Mouse (Mus musculus) intestine, embryonic 16.5 days (tissue): ENCODE results near the gene Dmbt1. TPM values are rescaled to one million over a fixed set of nuclear protein-coding genes. Genes with fewer than 3 reads are reported as not detected.

ENCODE experiments used
- ATAC-seq: fragments of 200-750 bp; cut with Nextera tagmentation; 2 replicates; pipeline ENCODE4 v1.8.0; 2017; ENCODE audit warnings: moderate TSS enrichment, moderate library complexity
- H3K27ac ChIP-seq: fragments of 300-500 bp; sonication (generic); 2 replicates; pipeline ENCODE4 v1.5.1; 2014; ENCODE audit warnings: mild to moderate bottlenecking, low read length
- H3K27me3 ChIP-seq: fragments of 300-500 bp; sonication (generic); replicated peaks from 2 replicates; pipeline ENCODE4 v1.6.1; 2014; ENCODE audit warnings: low read length, control low read depth, mixed read lengths; ENCODE audit not compliant: control insufficient read depth, insufficient read depth
- H3K36me3 ChIP-seq: fragments of 300-500 bp; sonication (generic); 2 replicates; pipeline ENCODE4 v1.6.1; 2014; ENCODE audit warnings: low read length, control low read depth; ENCODE audit not compliant: control insufficient read depth, insufficient read depth
- H3K4me1 ChIP-seq: fragments of 300-500 bp; sonication (generic); 2 replicates; pipeline ENCODE4 v1.6.1; 2014; ENCODE audit warnings: low read length, control low read depth, mixed read lengths; ENCODE audit not compliant: control insufficient read depth, insufficient read depth
- H3K4me2 ChIP-seq: fragments of 300-500 bp; sonication (generic); 2 replicates; pipeline ENCODE4 v1.6.1; 2014; ENCODE audit warnings: low read depth, low read length, control low read depth
- H3K4me3 ChIP-seq: fragments of 300-500 bp; sonication (generic); 2 replicates; pipeline ENCODE4 v1.5.1; 2014; ENCODE audit warnings: mild to moderate bottlenecking, low read length
- H3K9ac ChIP-seq: fragments of 300-500 bp; sonication (generic); 2 replicates; pipeline ENCODE4 v1.6.1; 2014; ENCODE audit warnings: low read depth, low read length
- H3K9me3 ChIP-seq: fragments of 300-500 bp; sonication (generic); 2 replicates; pipeline ENCODE4 v1.6.1; 2016; ENCODE audit warnings: low read length, control low read depth; ENCODE audit not compliant: control insufficient read depth
- WGBS: fragments of 180-500 bp; shearing (Covaris S2); extraction: QIAGEN DNeasy Blood & Tissue Kit; methylation state at CpG from one replicate; pipeline ENCODE4 v1.1.7; 2014; 5-methylcytosine and 5-hydroxymethylcytosine counted together
- polyA plus RNA-seq: library from polyadenylated mRNA; unstranded; fragments of >200 nt; fragmentation: Nextera tagmentation; extraction: Ambion mirVana; gene quantifications from 2 replicates; pipeline ENCODE4 v1.2.1, GENCODE M21; 2015

Gene Dmbt1
- polyA plus RNA-seq, 1 experiment from 2014 or later = 209 TPM

- Histone ChIP-seq H3K4me2 (no peak overlapping the region), H3K9me3 (no peaks in the 10 kb centered on the region), H3K4me1 (no peaks in the 10 kb centered on the region), H3K36me3 (no peaks in the 10 kb centered on the region), H3K4me3 (no peak overlapping the region), H3K27ac (no peak overlapping the region), H3K9ac (no peak overlapping the region), H3K27me3 (no peaks in the 10 kb centered on the region)
- 50% methylated on average over 8 of the region's 8 CpGs for WGBS
- ATAC-seq = no peak
Measured at GRCm38 (mm10) chr7:130993907-130994306, 37.9 kb upstream of the Dmbt1 start.

- ATAC-seq = peak; percentile 94
- Histone ChIP-seq H3K4me2 (no peak overlapping the region), H3K27me3 (no peaks in the 10 kb centered on the region), H3K36me3 (no peaks in the 10 kb centered on the region), H3K9ac (no peak overlapping the region), H3K27ac (no peak overlapping the region), H3K4me1 (peaks cover 4% of the 10 kb centered on the region; the same call in 1 of the 2 replicates), H3K9me3 (0 out of 2 replicates have a peak, but pooled peaks cover 6% of the 10 kb centered on the region), H3K4me3 (no peak overlapping the region)
- 60% methylated on average over 12 of the region's 12 CpGs for whole genome bisulfite sequencing
Measured at GRCm38 (mm10) chr7:131001976-131002726, 29.7 kb upstream of the Dmbt1 start.

DNA sequence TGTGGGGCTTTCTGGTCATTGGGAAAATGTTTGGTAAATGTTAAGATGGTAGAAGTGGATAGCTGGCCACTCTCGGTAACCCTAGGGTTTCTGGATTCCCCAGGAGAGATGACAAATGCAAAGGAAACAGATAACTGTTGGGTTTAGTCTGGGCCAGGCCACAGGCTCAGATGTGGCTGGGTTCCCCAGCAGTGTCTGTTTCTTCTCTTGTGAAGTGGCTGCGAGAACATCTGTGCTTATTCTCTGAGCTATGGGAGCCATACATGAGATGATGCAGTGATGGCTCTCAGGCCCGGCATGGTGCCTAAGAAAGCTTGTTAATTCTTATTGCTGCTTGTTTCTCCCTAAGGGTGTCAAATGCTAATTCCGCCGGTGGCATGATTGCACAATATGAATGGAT lies 27.8 kb upstream of the Dmbt1 start:
- Histone ChIP-seq H3K4me1 (peaks cover 8% of the 10 kb centered on the region), H3K9ac (no peak overlapping the region), H3K36me3 (no peaks in the 10 kb centered on the region), H3K27ac (no peak overlapping the region), H3K9me3 (0 out of 2 replicates have a peak, but pooled peaks cover 6% of the 10 kb centered on the region), H3K4me2 (no peak overlapping the region), H3K27me3 (no peaks in the 10 kb centered on the region), H3K4me3 (no peak overlapping the region)
- ATAC-seq = no peak
- WGBS = 77% methylated on average over 5 of the region's 5 CpGs

- Histone ChIP-seq H3K4me1 (peaks cover 10% of the 10 kb centered on the region), H3K4me2 (no peak overlapping the region), H3K9me3 (0 out of 2 replicates have a peak, but pooled peaks cover 6% of the 10 kb centered on the region), H3K27me3 (no peaks in the 10 kb centered on the region), H3K27ac (no peak overlapping the region), H3K4me3 (no peak overlapping the region), H3K9ac (no peak overlapping the region), H3K36me3 (no peaks in the 10 kb centered on the region)
- ATAC-seq = no peak
- 92% methylated on average over 2 of the region's 2 CpGs for WGBS
Measured at GRCm38 (mm10) chr7:131007221-131007620, 24.6 kb upstream of the Dmbt1 start.

GRCm38 (mm10) chr7:131009178-131009577 lies 22.7 kb upstream of the Dmbt1 start:
- H3K9me3 ChIP-seq = 0 out of 2 replicates have a peak, but pooled peaks cover 6% of the 10 kb centered on the region
- peak overlapping the region; percentile 74 for H3K27ac ChIP-seq
- H3K36me3 ChIP-seq = no peaks in the 10 kb centered on the region
- no peak overlapping the region for H3K9ac ChIP-seq
- H3K4me2 ChIP-seq = no peak overlapping the region
- H3K27me3 ChIP-seq = no peaks in the 10 kb centered on the region
- peak; percentile 89 for ATAC-seq
- H3K4me3 ChIP-seq = no peak overlapping the region
- peaks cover 5% of the 10 kb centered on the region for H3K4me1 ChIP-seq
- 66% methylated on average over 5 of the region's 5 CpGs for WGBS

GRCm38 (mm10) chr7:131011901-131012300 lies 20.0 kb upstream of the Dmbt1 start:
- Histone ChIP-seq H3K27me3 (no peaks in the 10 kb centered on the region), H3K4me2 (no peak overlapping the region), H3K36me3 (no peaks in the 10 kb centered on the region), H3K9ac (no peak overlapping the region), H3K4me3 (no peak overlapping the region), H3K4me1 (peaks cover 5% of the 10 kb centered on the region), H3K27ac (no peak overlapping the region), H3K9me3 (no peaks in the 10 kb centered on the region; the same call in 1 of the 2 replicates)
- 65% methylated on average over 1 of the region's 1 CpGs for WGBS
- peak; percentile 60; the same call in 1 of the 2 replicates for ATAC-seq

DNA sequence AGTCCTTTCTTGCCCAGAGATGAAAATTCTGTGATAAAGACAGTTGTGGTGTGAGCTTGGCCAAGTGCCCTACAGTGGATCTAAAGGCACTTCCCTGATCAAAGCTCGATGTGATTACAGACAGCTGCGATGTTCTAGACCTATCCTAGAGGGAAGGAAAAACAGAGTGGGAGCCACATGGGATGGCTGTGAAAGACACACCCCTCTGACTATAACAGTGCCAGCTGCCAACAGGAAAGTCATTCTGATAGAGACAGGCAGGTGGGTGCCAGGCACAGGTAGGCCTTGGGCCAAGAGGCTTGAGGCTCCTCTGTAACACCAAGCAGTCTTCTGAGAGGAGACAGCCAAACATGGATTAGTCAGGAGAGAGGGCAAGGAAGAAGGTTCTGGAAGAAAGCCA lies 12.7 kb upstream of the Dmbt1 start:
- H3K9me3 ChIP-seq = no peaks in the 10 kb centered on the region; the same call in 1 of the 2 replicates
- no peak overlapping the region for H3K4me2 ChIP-seq
- no peaks in the 10 kb centered on the region for H3K27me3 ChIP-seq
- no peaks in the 10 kb centered on the region for H3K36me3 ChIP-seq
- no peak overlapping the region for H3K4me3 ChIP-seq
- no peak overlapping the region for H3K9ac ChIP-seq
- no peak overlapping the region for H3K27ac ChIP-seq
- WGBS = 85% methylated on average over 2 of the region's 2 CpGs
- no peaks in the 10 kb centered on the region for H3K4me1 ChIP-seq
- no peak for ATAC-seq

DNA sequence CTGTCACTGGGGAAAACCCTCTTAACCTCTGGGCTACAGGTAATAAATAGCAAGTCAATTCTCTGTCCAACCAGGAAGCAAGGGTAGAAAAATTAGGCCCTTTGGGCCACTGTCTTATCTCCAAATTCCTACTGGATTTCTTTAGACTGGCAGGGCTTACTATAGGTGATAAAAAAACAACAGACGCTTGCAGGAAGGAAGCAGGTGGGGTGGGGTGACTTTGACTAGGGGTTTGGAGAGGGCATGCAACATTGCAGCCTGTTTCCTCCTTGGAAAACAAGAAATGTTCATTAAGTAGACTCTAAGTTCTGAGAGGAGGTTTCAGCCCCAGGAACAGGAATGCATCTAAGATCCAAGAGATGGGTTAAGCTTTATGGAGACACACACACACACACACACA lies 7.0 kb upstream of the Dmbt1 start:
- ATAC-seq = peak; percentile 45; the same call in 1 of the 2 replicates
- Histone ChIP-seq H3K27me3 (no peaks in the 10 kb centered on the region), H3K9ac (peak overlapping the region; percentile 16; the same call in 1 of the 2 replicates), H3K36me3 (no peaks in the 10 kb centered on the region), H3K4me2 (no peak overlapping the region), H3K4me1 (peaks cover 6% of the 10 kb centered on the region), H3K9me3 (no peaks in the 10 kb centered on the region), H3K27ac (peak overlapping the region; percentile 20; the same call in 1 of the 2 replicates), H3K4me3 (no peak overlapping the region)
- 48% methylated on average over 1 of the region's 1 CpGs for WGBS

GRCm38 (mm10) chr7:131027557-131027956 lies 4.3 kb upstream of the Dmbt1 start:
- ATAC-seq = peak; percentile 72
- no peaks in the 10 kb centered on the region for H3K9me3 ChIP-seq
- H3K4me1 ChIP-seq = peaks cover 6% of the 10 kb centered on the region
- H3K4me3 ChIP-seq = no peak overlapping the region
- 53% methylated on average over 1 of the region's 1 CpGs for WGBS
- H3K27me3 ChIP-seq = no peaks in the 10 kb centered on the region
- peak overlapping the region; percentile 74 for H3K27ac ChIP-seq
- H3K36me3 ChIP-seq = no peaks in the 10 kb centered on the region
- no peak overlapping the region for H3K4me2 ChIP-seq
- no peak overlapping the region for H3K9ac ChIP-seq
